Mouse (Mus musculus) limb, embryonic 10.5 days (tissue): ENCODE results near the gene Prim2. TPM values are rescaled to one million over a fixed set of nuclear protein-coding genes. Genes with fewer than 3 reads are reported as not detected.

ENCODE experiments used
- DNase-seq: peaks from one replicate; pipeline ENCODE4 v3.0.0-alpha.2; 2017; ENCODE audit warnings: low spot score
- H3K27ac ChIP-seq: fragments of 300-500 bp; sonication (generic); 2 replicates; pipeline ENCODE4 v1.5.1; 2016; ENCODE audit warnings: mild to moderate bottlenecking
- H3K27me3 ChIP-seq: fragments of 300-500 bp; sonication (generic); 2 replicates; pipeline ENCODE4 v1.6.1; 2016; ENCODE audit warnings: low read depth, mild to moderate bottlenecking; ENCODE audit not compliant: poor library complexity, severe bottlenecking
- H3K36me3 ChIP-seq: fragments of 300-500 bp; sonication (generic); 2 replicates; pipeline ENCODE4 v1.6.1; 2016; ENCODE audit warnings: mild to moderate bottlenecking, moderate library complexity
- H3K4me1 ChIP-seq: fragments of 300-500 bp; sonication (generic); 2 replicates; pipeline ENCODE4 v1.6.1; 2016
- H3K4me3 ChIP-seq: fragments of 300-500 bp; sonication (generic); 2 replicates; pipeline ENCODE4 v1.5.1; 2016; ENCODE audit warnings: mild to moderate bottlenecking, moderate library complexity
- H3K9me3 ChIP-seq: fragments of 300-500 bp; sonication (generic); replicated peaks from 2 replicates; pipeline ENCODE4 v1.6.1; 2016; ENCODE audit warnings: mild to moderate bottlenecking
- WGBS: fragments of 180-500 bp; shearing (Covaris S2); methylation state at CpG from one replicate; pipeline ENCODE4 v1.1.7; 2016; 5-methylcytosine and 5-hydroxymethylcytosine counted together
- polyA plus RNA-seq: library from polyadenylated mRNA; unstranded; fragments of >200 nt; fragmentation: Nextera tagmentation; extraction: Ambion mirVana; gene quantifications from 2 replicates; pipeline ENCODE4 v1.2.1, GENCODE M21; 2016

Prim2 gene
- polyA plus RNA-seq, 1 experiment from 2014 or later = 54.5 TPM

GRCm38 (mm10) chr1:33555626-33556025, 114.0 kb downstream of the Prim2 start:
- Histone ChIP-seq H3K36me3 (no peaks in the 10 kb centered on the region), H3K4me3 (no peak overlapping the region), H3K9me3 (no peaks in the 10 kb centered on the region), H3K27ac (no peak overlapping the region), H3K27me3 (no peaks in the 10 kb centered on the region), H3K4me1 (no peaks in the 10 kb centered on the region)
- no peak for DNase-seq
- WGBS = 79% methylated on average over 2 of the region's 2 CpGs

- DNase-seq = no peak
- H3K27me3 ChIP-seq = no peaks in the 10 kb centered on the region
- H3K4me1 ChIP-seq = no peaks in the 10 kb centered on the region
- no peak overlapping the region for H3K27ac ChIP-seq
- no peak overlapping the region for H3K4me3 ChIP-seq
- no peaks in the 10 kb centered on the region for H3K9me3 ChIP-seq
- no peaks in the 10 kb centered on the region for H3K36me3 ChIP-seq
- 94% methylated on average over 9 of the region's 9 CpGs for WGBS
These were observed 118.2 kb downstream of the Prim2 start for GRCm38 (mm10) chr1:33551350-33551749.

- Histone ChIP-seq H3K4me3 (no peak overlapping the region), H3K9me3 (no peaks in the 10 kb centered on the region), H3K4me1 (no peaks in the 10 kb centered on the region), H3K27ac (no peak overlapping the region), H3K27me3 (no peaks in the 10 kb centered on the region), H3K36me3 (peaks cover 10% of the 10 kb centered on the region)
- no peak for DNase-seq
- 97% methylated on average over 7 of the region's 7 CpGs for WGBS
These were observed 127.9 kb downstream of the Prim2 start for GRCm38 (mm10) chr1:33541708-33542107.

- no peaks in the 10 kb centered on the region for H3K9me3 ChIP-seq
- no peak for DNase-seq
- no peaks in the 10 kb centered on the region for H3K4me1 ChIP-seq
- H3K4me3 ChIP-seq = no peak overlapping the region
- H3K27me3 ChIP-seq = no peaks in the 10 kb centered on the region
- peaks cover 12% of the 10 kb centered on the region for H3K36me3 ChIP-seq
- no peak overlapping the region for H3K27ac ChIP-seq
These were observed 131.6 kb downstream of the Prim2 start for GRCm38 (mm10) chr1:33537948-33538347.

GRCm38 (mm10) chr1:33536272-33537004, 133.2 kb downstream of the Prim2 start:
- Histone ChIP-seq H3K4me1 (no peaks in the 10 kb centered on the region), H3K27me3 (no peaks in the 10 kb centered on the region), H3K9me3 (no peaks in the 10 kb centered on the region), H3K27ac (no peak overlapping the region), H3K4me3 (no peak overlapping the region), H3K36me3 (peaks cover 12% of the 10 kb centered on the region)
- 98% methylated on average over 4 of the region's 4 CpGs for WGBS
- DNase-seq = no peak

GRCm38 (mm10) chr1:33535140-33535686, 134.4 kb downstream of the Prim2 start:
- Histone ChIP-seq H3K9me3 (no peaks in the 10 kb centered on the region), H3K4me3 (no peak overlapping the region), H3K27me3 (no peaks in the 10 kb centered on the region), H3K27ac (no peak overlapping the region), H3K36me3 (peaks cover 12% of the 10 kb centered on the region), H3K4me1 (no peaks in the 10 kb centered on the region)
- no peak for DNase-seq
- 78% methylated on average over 2 of the region's 2 CpGs for WGBS

- no peak overlapping the region for H3K27ac ChIP-seq
- no peaks in the 10 kb centered on the region for H3K9me3 ChIP-seq
- H3K36me3 ChIP-seq = peaks cover 4% of the 10 kb centered on the region; the same call in 1 of the 2 replicates
- no peak for DNase-seq
- no peaks in the 10 kb centered on the region for H3K27me3 ChIP-seq
- H3K4me3 ChIP-seq = no peak overlapping the region
- WGBS = 86% methylated on average over 3 of the region's 3 CpGs
- no peaks in the 10 kb centered on the region for H3K4me1 ChIP-seq
These were observed 137.7 kb downstream of the Prim2 start for GRCm38 (mm10) chr1:33531860-33532259.

- Histone ChIP-seq H3K4me3 (no peak overlapping the region), H3K27ac (no peak overlapping the region), H3K9me3 (no peaks in the 10 kb centered on the region), H3K36me3 (no peaks in the 10 kb centered on the region), H3K4me1 (no peaks in the 10 kb centered on the region), H3K27me3 (no peaks in the 10 kb centered on the region)
- DNase-seq = no peak
- WGBS = 90% methylated on average over 5 of the region's 5 CpGs
These were observed 138.3 kb downstream of the Prim2 start for GRCm38 (mm10) chr1:33531097-33531856.

- Histone ChIP-seq H3K27me3 (no peaks in the 10 kb centered on the region), H3K36me3 (no peaks in the 10 kb centered on the region), H3K9me3 (no peaks in the 10 kb centered on the region), H3K27ac (no peak overlapping the region), H3K4me3 (no peak overlapping the region), H3K4me1 (no peaks in the 10 kb centered on the region)
- DNase-seq = no peak
- WGBS = 96% methylated on average over 2 of the region's 2 CpGs
These were observed 139.1 kb downstream of the Prim2 start for GRCm38 (mm10) chr1:33530491-33530890.

GRCm38 (mm10) chr1:33529543-33530232, 139.9 kb downstream of the Prim2 start:
- Histone ChIP-seq H3K36me3 (no peaks in the 10 kb centered on the region), H3K27me3 (no peaks in the 10 kb centered on the region), H3K9me3 (no peaks in the 10 kb centered on the region), H3K4me3 (no peak overlapping the region), H3K4me1 (no peaks in the 10 kb centered on the region), H3K27ac (no peak overlapping the region)
- 84% methylated on average over 8 of the region's 8 CpGs for WGBS
- DNase-seq = no peak

GRCm38 (mm10) chr1:33527352-33527863, 142.2 kb downstream of the Prim2 start:
- Histone ChIP-seq H3K27ac (no peak overlapping the region), H3K27me3 (no peaks in the 10 kb centered on the region), H3K4me3 (no peak overlapping the region), H3K9me3 (no peaks in the 10 kb centered on the region), H3K36me3 (no peaks in the 10 kb centered on the region), H3K4me1 (no peaks in the 10 kb centered on the region)
- DNase-seq = no peak
- 85% methylated on average over 6 of the region's 6 CpGs for WGBS

- H3K4me3 ChIP-seq = no peak overlapping the region
- no peaks in the 10 kb centered on the region for H3K4me1 ChIP-seq
- no peak for DNase-seq
- no peaks in the 10 kb centered on the region for H3K27me3 ChIP-seq
- 93% methylated on average over 5 of the region's 5 CpGs for WGBS
- no peaks in the 10 kb centered on the region for H3K9me3 ChIP-seq
- no peaks in the 10 kb centered on the region for H3K36me3 ChIP-seq
- no peak overlapping the region for H3K27ac ChIP-seq
These were observed 146.4 kb downstream of the Prim2 start for GRCm38 (mm10) chr1:33523223-33523622.
